Mouse (Mus musculus) kidney, postnatal 36 days (tissue): ENCODE measurements around the gene Aldh9a1.
A peak's percentile ranks its signal among the peaks of the same experiment; 100 is the strongest.

Experiments used
- DNase-seq, 2 experiments: peaks; one replicate each; pipeline ENCODE4 v3.0.0; 2021 to 2022; ENCODE audit warnings: mixed read lengths in 2 of 2

Gene Aldh9a1

DNA sequence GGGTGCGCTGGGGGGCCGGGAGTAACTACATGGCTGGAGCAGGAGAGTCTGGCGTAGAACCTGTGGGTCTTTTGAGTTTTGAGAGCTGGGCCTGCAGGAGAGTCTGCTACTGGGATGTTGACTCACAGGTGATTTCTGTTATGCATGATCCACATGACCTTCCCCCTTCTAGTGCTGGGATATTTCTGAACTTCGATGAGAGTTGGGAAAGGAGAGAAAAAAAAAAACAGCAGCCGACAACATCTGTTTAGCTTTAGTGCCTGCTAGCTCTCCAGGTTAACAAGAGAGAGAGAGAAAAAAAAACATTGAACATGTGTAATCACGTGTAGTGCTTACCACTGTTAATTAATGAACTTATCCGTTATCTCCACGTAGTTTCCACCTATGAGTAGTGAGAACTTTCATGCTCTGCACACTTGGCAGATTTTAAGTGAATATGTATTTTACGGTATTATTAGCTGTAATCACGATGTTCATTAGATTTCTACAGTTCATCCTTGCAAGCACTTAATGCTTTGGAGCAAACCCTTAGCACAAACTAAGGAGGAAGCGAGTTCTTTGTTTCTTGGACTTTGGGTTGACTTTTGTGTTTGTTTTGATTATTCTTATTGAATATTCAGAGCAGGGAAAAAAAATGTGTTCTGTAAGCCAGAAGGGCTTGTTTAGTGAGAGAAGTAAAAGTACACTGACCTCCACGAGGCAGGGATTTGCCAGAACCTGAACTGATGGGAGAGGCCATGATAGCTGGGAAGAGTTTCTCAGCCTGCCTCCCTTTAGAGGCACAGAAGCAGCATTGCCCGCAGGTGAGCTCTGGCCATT, 1.0 kb downstream of the Aldh9a1 start:
- DNase-seq, result peak in 1 of 2 experiments; percentile 39

- DNase-seq, result peak in 1 of 2 experiments; percentile 49
These were observed 2.6 kb downstream of the Aldh9a1 start for GRCm38 (mm10) chr1:167352403-167352802.

DNA sequence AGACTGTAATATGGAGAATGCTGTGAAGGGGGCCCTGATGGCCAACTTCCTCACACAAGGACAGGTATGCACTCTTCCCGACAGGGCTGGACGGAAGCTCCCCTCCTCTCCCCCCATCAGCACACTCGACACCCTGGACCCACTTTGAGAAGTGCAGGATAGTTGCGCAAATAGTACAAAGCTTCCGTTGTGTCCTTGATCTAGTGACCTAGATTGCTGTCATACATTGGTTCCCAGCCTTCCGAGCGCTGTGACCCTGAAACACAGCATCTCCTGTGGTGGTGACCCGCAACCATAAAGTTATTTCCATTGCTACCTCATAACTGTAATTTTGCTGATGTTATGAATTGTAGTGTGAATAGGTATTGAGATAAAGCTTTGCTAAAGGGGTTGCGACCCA, 7.6 kb downstream of the Aldh9a1 start:
- no peak for DNase-seq

DNA sequence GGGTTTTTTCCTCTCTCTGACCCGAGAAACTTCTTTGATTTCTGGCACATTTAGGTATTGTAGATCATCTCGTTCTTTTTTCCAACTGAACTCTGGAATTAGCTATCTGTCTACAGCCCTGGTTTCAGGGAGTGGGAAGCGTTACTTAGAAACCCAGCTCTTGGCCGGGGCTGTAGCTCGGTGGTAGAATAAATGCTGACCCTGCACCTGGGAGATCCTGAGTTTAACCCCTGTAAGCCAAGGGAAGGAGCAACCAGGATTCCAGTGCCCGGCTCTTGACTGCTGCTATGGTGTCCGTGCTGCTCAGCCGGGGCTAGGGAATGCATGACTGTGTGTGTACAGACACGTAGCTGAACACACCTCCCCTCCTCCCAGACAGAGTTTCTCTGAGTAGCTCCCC, 8.9 kb downstream of the Aldh9a1 start:
- peak; percentile 62 to 84 for DNase-seq

DNA sequence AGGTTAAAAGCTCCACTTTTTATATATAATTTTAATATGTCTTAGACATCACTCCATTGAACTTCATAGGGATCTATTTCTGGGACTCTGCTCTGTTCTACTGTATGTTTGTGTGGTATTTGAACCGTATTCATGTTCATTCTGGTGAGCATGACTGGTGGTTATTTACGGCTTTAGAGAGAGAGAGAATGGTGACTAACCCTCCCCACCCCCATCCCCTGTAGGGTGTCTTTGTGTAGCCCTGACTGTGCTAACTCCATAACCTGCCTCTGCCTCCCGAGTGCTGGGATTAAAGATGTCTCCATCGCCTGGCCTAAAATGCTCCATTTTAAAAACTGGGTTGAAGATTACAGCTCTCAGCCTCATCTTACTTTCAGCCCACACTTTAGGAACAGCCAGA, 10.5 kb downstream of the Aldh9a1 start:
- no peak for DNase-seq

GRCm38 (mm10) chr1:167362819-167363218, 13.0 kb downstream of the Aldh9a1 start:
- DNase-seq, result peak; percentile 58 to 79

DNA sequence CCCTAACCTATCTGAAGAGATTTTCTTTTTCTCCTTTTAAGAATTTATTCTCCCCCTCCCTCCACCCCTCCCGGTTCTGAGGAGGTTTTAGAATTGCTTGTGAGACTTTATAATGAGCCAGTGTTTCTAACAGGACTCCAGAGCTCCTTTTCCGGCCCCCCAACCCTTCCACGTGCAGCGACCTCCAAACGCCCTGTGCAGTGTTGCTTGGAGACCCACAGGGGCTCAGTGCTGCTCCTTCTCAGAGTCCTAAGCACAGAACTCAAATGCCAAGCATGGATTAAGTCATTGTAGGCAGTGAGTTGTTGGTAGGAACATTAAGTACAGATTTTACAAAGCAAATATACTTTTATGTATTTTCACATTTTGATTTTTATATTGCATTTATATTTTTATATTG, 13.5 kb downstream of the Aldh9a1 start:
- DNase-seq, result no peak

- DNase-seq, result peak; percentile 75 to 87
These were observed 16.0 kb downstream of the Aldh9a1 start for GRCm38 (mm10) chr1:167365808-167366207.

DNA sequence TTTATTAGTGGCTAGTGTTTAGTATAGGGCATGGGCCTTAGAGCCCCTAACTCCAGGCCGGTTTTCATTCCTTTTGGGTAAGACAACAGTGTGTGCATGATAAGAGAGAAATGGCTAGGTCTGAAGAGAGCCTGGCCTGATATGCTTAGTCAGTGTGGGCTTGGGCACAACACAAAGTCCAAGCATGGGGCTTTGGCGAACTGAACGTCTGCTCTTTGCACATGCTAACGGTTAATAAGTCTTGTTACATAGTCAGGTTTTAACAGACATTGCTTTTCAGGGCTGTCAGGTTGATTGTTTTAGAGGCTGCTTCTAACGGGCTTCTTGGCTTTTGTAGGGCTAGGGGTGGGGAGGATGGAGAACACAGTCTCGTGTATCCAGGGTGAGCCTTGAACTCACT, 16.8 kb downstream of the Aldh9a1 start:
- DNase-seq, result peak; percentile 55 to 67

DNA sequence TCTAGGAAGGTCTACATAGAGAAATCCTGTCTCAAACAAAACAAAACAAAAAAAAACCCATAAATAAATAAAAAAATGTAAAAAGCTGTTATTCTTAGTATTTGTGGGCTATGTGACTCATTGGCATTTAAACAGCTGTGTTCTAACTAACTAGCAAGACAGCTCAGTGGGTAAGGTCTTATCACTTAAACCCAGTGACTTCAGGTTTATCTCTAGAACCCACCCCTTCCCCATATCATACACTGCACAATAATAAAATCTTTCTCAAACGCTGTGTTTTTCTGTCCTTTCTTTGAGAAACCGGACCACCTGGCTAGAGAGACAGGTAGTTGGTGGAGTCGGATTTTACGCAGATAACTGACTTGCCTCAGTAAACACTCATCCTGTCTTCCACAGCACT, 18.2 kb downstream of the Aldh9a1 start:
- DNase-seq, result no peak

DNA sequence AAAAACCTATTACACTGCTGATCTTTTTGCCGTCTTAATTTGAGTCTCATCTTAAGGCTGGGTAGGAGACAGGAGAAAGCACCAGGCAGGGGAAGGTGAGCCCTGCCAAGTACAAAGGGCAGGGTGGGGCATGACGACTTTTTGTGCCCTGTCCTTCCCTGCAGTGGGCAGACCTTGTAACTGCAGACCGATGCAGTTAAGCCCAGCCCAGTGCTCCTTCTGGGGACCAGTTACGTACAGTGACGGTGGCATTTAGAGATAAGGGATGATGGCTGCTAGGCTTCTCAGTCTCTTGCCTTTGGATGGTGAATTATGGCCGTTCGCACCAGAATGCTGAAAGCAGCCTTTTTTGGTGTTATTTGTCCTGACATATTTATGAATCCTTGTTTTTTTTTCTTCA, 18.7 kb downstream of the Aldh9a1 start:
- DNase-seq, result peak in 1 of 2 experiments; percentile 51

GRCm38 (mm10) chr1:167369905-167370304, 20.1 kb downstream of the Aldh9a1 start:
- DNase-seq, result peak; percentile 91 to 96

DNA sequence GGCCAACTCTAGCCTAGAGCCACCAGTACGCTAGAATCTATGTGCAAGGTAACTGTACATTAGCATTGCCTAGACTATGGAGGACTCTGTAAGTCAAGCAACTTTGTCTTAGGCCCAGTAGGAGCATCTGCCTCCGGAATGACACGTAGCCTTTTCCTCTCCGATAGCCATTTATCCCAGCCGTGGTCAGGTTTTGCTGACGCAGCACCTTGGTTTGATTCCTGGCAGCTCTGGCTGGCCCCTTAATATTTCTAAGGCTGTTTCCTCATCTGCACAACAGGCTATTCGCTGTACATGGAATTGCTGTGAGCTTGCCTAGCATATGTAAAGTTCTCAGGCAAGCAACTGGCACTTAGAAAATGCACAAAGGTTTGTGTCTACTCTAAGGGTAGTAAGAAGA, 22.9 kb downstream of the Aldh9a1 start:
- no peak for DNase-seq

DNA sequence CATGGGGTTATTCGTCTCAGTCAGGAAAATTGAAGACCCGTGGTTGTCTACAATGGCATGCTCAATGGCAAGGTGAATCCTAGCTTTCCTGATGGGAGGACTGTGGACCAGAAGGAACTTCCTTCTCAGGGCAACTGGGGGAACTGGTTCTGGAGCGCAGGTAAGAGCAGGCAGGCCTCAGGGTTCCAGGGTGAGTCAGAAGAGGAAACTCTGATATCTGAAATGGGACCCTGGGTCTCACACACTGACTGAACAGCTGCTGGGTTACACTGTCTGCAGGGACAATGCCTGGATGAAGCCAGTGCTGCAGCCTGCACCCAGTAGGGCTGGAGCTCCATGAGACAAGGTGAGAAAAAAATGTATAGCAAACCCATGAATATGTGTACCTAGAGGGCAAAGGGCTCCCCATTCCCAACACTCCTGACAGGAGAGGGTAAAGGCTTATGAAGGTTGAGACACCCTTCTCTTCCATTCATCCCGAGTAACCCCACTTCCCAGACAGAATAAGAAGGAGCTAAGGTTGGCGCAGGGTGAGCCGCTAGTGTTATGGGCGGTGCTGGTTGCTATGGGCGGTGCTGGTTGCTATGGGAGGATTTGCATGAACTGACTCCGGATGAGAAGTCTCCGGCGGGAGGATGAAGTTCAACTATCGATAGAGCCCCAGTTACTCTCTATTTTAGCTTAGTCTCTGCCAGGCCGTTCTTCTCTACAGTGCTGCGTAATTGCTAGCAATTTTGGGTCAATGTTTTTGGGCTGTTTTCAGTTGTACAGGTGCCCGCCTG, 24.4 kb downstream of the Aldh9a1 start:
- peak; percentile 92 to 93 for DNase-seq

DNA sequence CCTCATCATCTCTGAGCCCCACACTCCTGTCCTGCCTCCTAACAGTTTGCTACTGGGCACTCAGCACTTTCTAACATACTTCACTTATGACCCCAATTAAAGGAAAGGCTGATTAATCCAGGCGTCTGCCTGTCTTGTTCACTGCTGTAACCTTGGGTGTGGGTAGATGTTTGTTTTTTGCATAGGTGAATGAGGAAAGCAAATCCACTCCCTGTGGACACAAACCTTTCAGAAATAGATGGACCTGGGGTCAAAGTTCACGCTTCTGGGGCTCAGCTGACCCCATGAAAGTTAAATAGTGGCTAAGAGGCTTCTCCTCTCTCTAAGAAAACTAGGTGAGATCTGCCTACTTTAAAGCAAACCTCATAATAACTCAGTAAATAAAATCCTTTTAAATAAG, 25.2 kb downstream of the Aldh9a1 start:
- DNase-seq, result peak; percentile 71 to 87

GRCm38 (mm10) chr1:167378019-167378418, 28.2 kb downstream of the Aldh9a1 start:
- peak; percentile 50 to 64 for DNase-seq

GRCm38 (mm10) chr1:167379751-167380150, 30.0 kb downstream of the Aldh9a1 start:
- peak in 1 of 2 experiments; percentile 49 for DNase-seq

DNA sequence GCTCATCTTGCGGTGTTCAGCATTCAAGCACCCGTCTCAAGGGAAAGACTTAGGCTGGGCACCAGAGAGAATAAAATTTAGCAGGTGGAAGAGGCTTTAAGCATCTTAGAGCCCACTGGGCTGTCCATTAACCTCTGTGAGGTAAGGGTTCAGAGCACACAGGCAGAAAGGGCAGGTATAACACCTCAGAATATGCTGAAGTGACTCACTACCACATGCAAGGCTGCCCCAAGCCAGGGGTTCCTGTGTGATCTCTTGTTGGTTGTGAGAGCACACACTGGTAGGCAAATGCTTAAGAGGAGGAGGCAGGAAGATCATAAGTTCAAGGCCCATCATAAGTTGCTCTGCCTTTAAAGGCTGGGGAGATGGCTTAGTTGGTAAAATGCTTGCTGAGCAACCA, 30.4 kb downstream of the Aldh9a1 start:
- DNase-seq, result peak; percentile 40 to 60

- DNase-seq, result peak; percentile 42 to 69
These were observed 31.5 kb downstream of the Aldh9a1 start for GRCm38 (mm10) chr1:167381050-167382015.

DNA sequence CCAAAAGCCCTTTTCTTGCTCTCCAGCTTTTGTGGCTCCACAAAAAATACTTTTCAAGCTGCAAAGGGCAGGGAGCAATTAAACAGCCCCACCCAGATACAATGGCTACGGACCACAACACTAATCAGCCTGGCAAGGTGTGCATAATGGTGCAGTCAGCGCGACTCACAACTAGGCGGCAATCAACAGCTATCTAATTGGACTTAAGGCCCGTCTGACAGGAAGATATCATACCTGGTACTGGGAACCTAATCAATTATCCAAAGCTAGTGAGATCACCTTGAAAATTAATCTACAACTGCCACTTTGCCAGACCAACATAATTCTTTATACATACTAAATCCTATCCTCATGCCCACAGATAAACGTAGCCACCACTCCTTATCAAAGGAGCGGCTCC, 32.5 kb downstream of the Aldh9a1 start:
- DNase-seq, result no peak

DNA sequence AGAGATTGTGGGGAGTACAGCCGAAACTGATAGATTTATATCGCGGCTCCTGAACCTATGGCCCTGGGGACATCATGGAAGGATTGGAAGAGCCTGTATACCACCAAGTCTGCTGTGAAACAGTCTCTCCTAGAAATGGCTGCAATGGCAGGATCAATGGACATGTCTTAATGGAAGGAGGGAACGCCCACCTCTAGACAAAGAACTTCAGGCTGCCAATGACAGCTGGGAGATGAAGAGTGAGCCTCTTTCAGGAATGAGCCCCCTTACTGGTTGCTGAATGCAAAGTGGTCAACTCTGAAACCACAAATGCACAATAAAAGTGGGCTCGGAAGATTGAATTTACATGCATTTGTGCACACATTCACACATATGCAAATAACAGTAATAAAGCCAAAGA, 33.0 kb downstream of the Aldh9a1 start:
- DNase-seq, result peak in 1 of 2 experiments; percentile 0

- DNase-seq, result peak in 1 of 2 experiments; percentile 0
These were observed 33.4 kb downstream of the Aldh9a1 start for GRCm38 (mm10) chr1:167383178-167383577.

GRCm38 (mm10) chr1:167384156-167384555, 34.4 kb downstream of the Aldh9a1 start:
- peak in 1 of 2 experiments; percentile 4 for DNase-seq
